Mouse (Mus musculus) heart, embryonic 11.5 days (tissue): ENCODE measurements around the gene Gp1ba. TPM values are rescaled to one million over a fixed set of nuclear protein-coding genes. Genes with fewer than 3 reads are reported as not detected.

Experiments
- ATAC-seq: fragments of 200-750 bp; cut with Nextera tagmentation; replicated peaks from 2 replicates; pipeline ENCODE4 v1.8.0; 2017; ENCODE audit warnings: moderate library complexity; ENCODE audit not compliant: insufficient number of reproducible peaks, low FRiP score, low TSS enrichment
- H3K27ac ChIP-seq: fragments of 300-500 bp; sonication (generic); 2 replicates; pipeline ENCODE4 v1.5.1; 2014; ENCODE audit warnings: mild to moderate bottlenecking, low read depth, low read length
- H3K27me3 ChIP-seq: fragments of 300-500 bp; sonication (generic); 2 replicates; pipeline ENCODE4 v1.6.1; 2014; ENCODE audit warnings: mild to moderate bottlenecking, low read length, mixed read lengths; ENCODE audit not compliant: control insufficient read depth, insufficient read depth
- H3K36me3 ChIP-seq: fragments of 300-500 bp; sonication (generic); 2 replicates; pipeline ENCODE4 v1.6.1; 2014; ENCODE audit warnings: mild to moderate bottlenecking, low read length, moderate library complexity, mixed read lengths; ENCODE audit not compliant: control insufficient read depth, insufficient read depth
- H3K4me1 ChIP-seq: fragments of 300-500 bp; sonication (generic); 2 replicates; pipeline ENCODE4 v1.6.1; 2014; ENCODE audit warnings: low read length; ENCODE audit not compliant: control insufficient read depth, insufficient read depth
- H3K4me2 ChIP-seq: fragments of 300-500 bp; sonication (generic); 2 replicates; pipeline ENCODE4 v1.6.1; 2014; ENCODE audit warnings: mild to moderate bottlenecking, moderate library complexity
- H3K4me3 ChIP-seq: fragments of 300-500 bp; sonication (generic); 2 replicates; pipeline ENCODE4 v1.5.1; 2014; ENCODE audit warnings: low read depth, low read length
- H3K9ac ChIP-seq: fragments of 300-500 bp; sonication (generic); 2 replicates; pipeline ENCODE4 v1.6.1; 2014; ENCODE audit warnings: mild to moderate bottlenecking, low read depth, low read length, moderate library complexity
- H3K9me3 ChIP-seq: fragments of 300-500 bp; sonication (generic); replicated peaks from 2 replicates; pipeline ENCODE4 v1.6.1; 2016; ENCODE audit warnings: low read length; ENCODE audit not compliant: control insufficient read depth
- WGBS: fragments of 180-500 bp; shearing (Covaris S2); extraction: QIAGEN DNeasy Blood & Tissue Kit; methylation state at CpG from one replicate; pipeline ENCODE4 v1.1.7; 2014; ENCODE audit not compliant: insufficient replicate concordance; 5-methylcytosine and 5-hydroxymethylcytosine counted together
- polyA plus RNA-seq: library from polyadenylated mRNA; unstranded; fragments of >200 nt; fragmentation: Nextera tagmentation; extraction: Ambion mirVana; gene quantifications from 2 replicates; pipeline ENCODE4 v1.2.1, GENCODE M21; 2014

The Gp1ba gene
- polyA plus RNA-seq, 1 experiment from 2014 or later = 2.6 TPM

DNA sequence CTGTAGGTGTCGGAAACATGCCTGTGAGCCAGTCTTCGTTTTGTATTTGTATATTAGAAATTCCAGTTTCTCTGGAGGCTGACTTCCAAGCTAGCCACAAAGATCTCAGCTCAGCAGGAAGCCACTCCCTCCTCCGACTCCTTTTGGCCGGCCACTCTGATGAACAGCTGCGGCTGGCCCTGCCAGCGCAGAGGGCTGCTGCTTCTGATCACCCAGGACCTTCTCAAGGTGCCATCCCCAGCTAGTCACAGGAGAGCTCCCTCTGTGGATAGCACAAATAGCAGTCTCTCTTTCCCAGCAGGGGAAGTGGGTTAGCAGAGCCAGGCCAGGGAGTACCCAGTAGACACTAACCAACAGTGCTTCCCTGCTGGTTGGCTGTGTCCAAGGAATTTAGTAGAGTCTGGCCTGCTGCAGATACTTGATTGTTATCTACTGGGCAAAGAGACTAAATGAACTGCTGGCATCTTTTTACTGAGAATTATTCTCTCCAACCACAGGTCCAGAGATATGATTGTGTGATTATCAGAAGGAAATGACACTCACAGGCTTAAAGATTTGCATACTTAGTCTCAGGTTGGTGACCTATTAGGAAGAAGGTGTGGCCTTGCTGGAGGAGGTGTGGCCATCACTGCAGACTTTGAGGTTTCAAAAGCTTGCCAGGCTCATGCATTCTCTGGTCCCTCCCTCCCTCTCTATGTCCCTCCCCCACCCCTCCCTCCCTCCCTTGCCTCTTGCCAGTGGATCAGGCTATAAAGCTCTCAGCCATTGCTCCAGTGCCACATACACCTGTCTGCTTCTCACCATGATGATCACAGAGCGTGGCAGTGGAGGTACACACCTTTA, 16.7 kb upstream of the Gp1ba start:
- 33% methylated on average over 7 of the region's 7 CpGs for WGBS
- no peak for ATAC-seq
- H3K27ac ChIP-seq = no peak overlapping the region
- H3K4me3 ChIP-seq = no peak overlapping the region
- no peaks in the 10 kb centered on the region for H3K36me3 ChIP-seq
- no peak overlapping the region for H3K4me2 ChIP-seq
- H3K9ac ChIP-seq = no peak overlapping the region
- H3K27me3 ChIP-seq = no peaks in the 10 kb centered on the region; the same call in 1 of the 2 replicates
- H3K9me3 ChIP-seq = no peaks in the 10 kb centered on the region
- 0 out of 2 replicates have a peak, but pooled peaks cover 2% of the 10 kb centered on the region for H3K4me1 ChIP-seq

DNA sequence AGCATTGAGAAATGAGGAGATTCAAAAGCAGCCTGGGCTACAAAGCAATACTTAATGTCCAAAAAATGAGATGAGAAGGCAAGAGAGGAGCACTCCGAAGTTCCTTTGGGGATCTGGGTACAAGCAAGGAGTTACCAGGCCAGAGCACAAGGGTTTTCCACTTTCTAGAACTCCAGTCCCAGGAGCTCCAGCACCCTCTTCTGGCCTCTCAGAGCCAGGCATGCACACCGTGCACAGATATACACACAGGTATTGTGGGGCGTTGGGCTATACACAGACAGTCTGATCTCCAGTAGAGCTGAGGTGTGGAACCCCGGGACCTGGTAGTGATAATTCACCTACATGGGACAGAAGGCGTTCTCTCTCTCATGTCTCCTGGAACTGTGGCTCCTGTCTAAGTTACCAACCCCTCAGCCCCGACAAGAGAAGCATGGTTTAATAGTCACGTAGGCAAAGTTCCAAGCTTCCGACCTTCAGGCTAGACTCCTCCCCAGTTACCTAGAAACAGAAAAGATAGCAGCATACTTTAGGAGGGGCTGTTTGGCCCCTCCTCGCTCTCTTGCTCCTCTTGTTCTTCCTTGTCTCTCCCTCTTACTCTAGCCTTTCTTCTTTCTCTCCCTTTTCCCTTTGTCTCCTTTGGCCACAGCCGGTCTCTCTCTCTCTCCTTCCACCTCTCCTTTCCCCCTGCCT, 15.7 kb upstream of the Gp1ba start:
- no peaks in the 10 kb centered on the region for H3K36me3 ChIP-seq
- no peak overlapping the region for H3K4me2 ChIP-seq
- H3K9me3 ChIP-seq = no peaks in the 10 kb centered on the region
- H3K27ac ChIP-seq = no peak overlapping the region
- no peak overlapping the region for H3K4me3 ChIP-seq
- 0 out of 2 replicates have a peak, but pooled peaks cover 2% of the 10 kb centered on the region for H3K4me1 ChIP-seq
- no peak for ATAC-seq
- WGBS = 76% methylated on average over 10 of the region's 10 CpGs
- H3K27me3 ChIP-seq = no peaks in the 10 kb centered on the region; the same call in 1 of the 2 replicates
- no peak overlapping the region for H3K9ac ChIP-seq

DNA sequence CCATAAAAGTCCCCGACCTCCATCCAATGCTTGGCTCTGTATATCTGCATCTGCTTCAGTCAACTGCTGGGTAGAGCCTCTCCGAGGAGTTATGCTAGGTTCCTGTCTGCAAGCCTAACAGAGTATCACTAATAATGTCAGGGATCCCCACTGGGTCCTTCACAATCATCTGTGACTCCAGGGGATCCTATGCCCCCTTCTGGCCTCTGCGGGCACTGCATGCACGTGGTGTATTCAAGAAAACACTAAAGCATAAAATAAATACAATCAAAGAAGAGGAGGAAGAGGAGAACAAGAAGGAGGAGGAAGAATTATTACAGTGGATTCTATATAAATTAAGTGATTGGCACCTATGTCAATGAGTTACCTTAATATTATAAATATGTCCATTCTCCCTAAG, 13.4 kb upstream of the Gp1ba start:
- H3K27ac ChIP-seq = no peak overlapping the region
- no peak overlapping the region for H3K4me3 ChIP-seq
- H3K4me1 ChIP-seq = 0 out of 2 replicates have a peak, but pooled peaks cover 2% of the 10 kb centered on the region
- no peaks in the 10 kb centered on the region for H3K27me3 ChIP-seq
- ATAC-seq = no peak
- WGBS = 41% methylated on average over 4 of the region's 4 CpGs
- H3K4me2 ChIP-seq = no peak overlapping the region
- no peaks in the 10 kb centered on the region for H3K9me3 ChIP-seq
- H3K36me3 ChIP-seq = no peaks in the 10 kb centered on the region
- H3K9ac ChIP-seq = no peak overlapping the region

DNA sequence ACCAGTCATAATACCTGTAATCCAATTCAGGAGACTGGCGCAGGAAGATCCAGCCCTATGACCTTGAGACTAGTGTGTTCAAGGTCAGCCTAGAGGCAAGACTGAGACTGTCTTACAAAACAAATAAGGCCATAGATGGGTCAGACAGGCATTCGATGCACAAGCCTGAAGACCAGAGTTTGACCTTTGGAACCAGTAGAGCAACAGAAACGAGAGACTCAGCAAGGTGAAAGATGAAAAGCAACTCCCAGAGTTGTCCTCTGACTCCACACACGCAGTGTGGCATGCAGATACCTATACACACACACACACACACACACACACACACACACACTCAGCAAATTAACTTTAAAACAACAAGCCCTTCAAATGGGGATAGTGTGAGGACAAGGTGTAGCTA, 12.0 kb upstream of the Gp1ba start:
- Histone ChIP-seq H3K36me3 (no peaks in the 10 kb centered on the region), H3K9ac (no peak overlapping the region), H3K4me3 (no peak overlapping the region), H3K4me2 (no peak overlapping the region), H3K27ac (no peak overlapping the region), H3K9me3 (no peaks in the 10 kb centered on the region), H3K4me1 (0 out of 2 replicates have a peak, but pooled peaks cover 2% of the 10 kb centered on the region), H3K27me3 (no peaks in the 10 kb centered on the region)
- ATAC-seq = no peak
- 70% methylated on average over 4 of the region's 4 CpGs for WGBS

DNA sequence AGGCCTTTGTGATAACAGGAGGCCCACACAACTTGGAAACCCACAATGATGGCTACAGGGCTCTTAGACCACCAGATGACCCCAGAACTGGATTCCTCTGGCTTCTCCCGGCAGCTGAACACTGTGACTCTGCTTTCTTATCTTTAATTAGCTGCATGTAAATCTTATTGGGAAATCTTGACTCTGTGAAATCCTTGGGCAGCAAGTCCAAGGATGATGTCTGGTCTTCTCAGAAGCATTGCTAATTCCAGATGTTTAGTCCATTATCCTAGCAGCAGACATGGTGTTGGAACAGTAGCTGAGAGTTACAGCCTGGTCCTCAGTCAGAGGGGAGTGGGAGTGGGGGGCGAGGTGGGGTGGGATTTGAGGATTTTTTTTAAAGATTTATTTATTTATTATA, 10.5 kb upstream of the Gp1ba start:
- WGBS = 64% methylated on average over 2 of the region's 2 CpGs
- Histone ChIP-seq H3K4me2 (no peak overlapping the region), H3K9ac (no peak overlapping the region), H3K36me3 (no peaks in the 10 kb centered on the region), H3K4me1 (no peaks in the 10 kb centered on the region), H3K9me3 (no peaks in the 10 kb centered on the region), H3K4me3 (no peak overlapping the region), H3K27me3 (no peaks in the 10 kb centered on the region), H3K27ac (no peak overlapping the region)
- ATAC-seq = no peak

DNA sequence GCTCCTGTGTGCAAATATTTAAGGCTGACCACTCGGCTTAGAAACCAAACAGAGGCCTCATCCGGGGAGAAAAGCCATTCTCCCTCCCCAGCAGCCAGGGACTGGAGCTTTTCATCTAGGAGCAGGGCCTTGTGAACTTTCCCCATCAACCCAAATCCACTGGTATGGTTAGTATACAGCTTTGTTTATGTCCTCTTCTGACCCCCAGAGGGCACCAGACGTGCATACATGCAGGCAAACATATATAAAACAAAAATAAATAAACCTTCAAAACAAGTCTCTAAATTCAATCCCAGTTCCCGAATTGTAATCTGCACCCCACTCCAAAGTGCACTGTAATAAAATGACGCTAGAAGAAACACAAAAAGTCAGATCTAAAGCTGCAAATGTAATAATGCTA, 9.4 kb upstream of the Gp1ba start:
- no peak overlapping the region for H3K27ac ChIP-seq
- no peak overlapping the region for H3K4me3 ChIP-seq
- no peaks in the 10 kb centered on the region for H3K4me1 ChIP-seq
- no peak overlapping the region for H3K9ac ChIP-seq
- H3K9me3 ChIP-seq = no peaks in the 10 kb centered on the region
- ATAC-seq = no peak
- no peak overlapping the region for H3K4me2 ChIP-seq
- WGBS = 60% methylated on average over 5 of the region's 5 CpGs
- H3K36me3 ChIP-seq = no peaks in the 10 kb centered on the region
- no peaks in the 10 kb centered on the region for H3K27me3 ChIP-seq

DNA sequence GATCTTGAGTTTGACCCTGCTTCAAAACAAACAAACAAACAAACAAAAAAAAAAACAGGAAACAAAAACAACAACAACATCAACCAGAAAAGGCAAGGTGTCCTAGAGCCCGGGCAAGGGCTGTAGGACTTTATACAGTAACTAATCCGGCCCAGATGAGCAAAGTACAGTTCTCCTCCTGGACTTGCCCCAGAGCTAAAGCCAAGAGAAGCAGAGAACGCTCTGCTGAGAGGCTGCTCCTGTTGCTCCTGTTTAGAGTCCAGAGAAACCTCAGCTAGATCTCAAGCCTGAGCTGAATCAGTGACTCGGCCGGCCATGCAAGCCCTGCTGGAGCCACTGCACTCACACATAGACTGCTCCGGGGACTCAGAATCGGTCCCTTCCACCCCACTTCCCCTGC, 8.8 kb upstream of the Gp1ba start:
- Histone ChIP-seq H3K4me3 (no peak overlapping the region), H3K9me3 (no peaks in the 10 kb centered on the region), H3K36me3 (no peaks in the 10 kb centered on the region), H3K27ac (no peak overlapping the region), H3K27me3 (no peaks in the 10 kb centered on the region), H3K9ac (no peak overlapping the region), H3K4me1 (no peaks in the 10 kb centered on the region), H3K4me2 (no peak overlapping the region)
- WGBS = 65% methylated on average over 7 of the region's 7 CpGs
- ATAC-seq = no peak

DNA sequence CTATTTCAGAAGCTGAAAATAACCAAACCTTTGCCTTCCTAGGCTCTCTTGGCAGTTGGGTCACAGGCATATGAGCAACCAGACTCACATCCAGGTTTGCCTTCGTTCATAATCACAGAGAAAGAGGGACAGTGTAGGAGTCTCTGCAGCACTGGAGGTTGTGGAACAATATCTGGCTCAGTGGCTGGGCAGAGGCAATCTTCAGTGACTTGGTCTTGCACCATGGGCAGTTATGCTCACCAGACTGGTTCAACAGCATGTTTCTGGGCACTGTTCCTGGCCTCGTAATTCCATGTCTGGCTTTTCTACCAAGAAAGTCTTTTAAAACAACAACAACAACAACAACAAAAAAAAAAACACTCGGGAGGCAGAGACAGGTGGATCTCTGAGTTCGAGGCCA, 3.3 kb upstream of the Gp1ba start:
- no peak overlapping the region for H3K27ac ChIP-seq
- no peak overlapping the region for H3K9ac ChIP-seq
- peaks cover 17% of the 10 kb centered on the region for H3K4me1 ChIP-seq
- H3K9me3 ChIP-seq = no peaks in the 10 kb centered on the region
- H3K4me2 ChIP-seq = no peak overlapping the region
- no peak for ATAC-seq
- no peak overlapping the region for H3K4me3 ChIP-seq
- no peaks in the 10 kb centered on the region for H3K36me3 ChIP-seq
- WGBS = 75% methylated on average over 4 of the region's 4 CpGs
- no peaks in the 10 kb centered on the region for H3K27me3 ChIP-seq
